Mouse (Mus musculus) CH12.LX (cell line): ENCODE data around the gene Fdxr. TPM values are rescaled to one million over a fixed set of nuclear protein-coding genes. Genes with fewer than 3 reads are reported as not detected.

Experiments used
- DNase-seq: peaks from one replicate; pipeline ENCODE4 v3.0.0-alpha.2; 2013; ENCODE audit errors: extremely low read depth
- H3K27ac ChIP-seq: 2 replicates; pipeline ENCODE4 v1.5.1; 2012; ENCODE audit warnings: low read depth, mild to moderate bottlenecking, control low read depth, moderate library complexity; ENCODE audit not compliant: insufficient read depth
- H3K27me3 ChIP-seq: replicated peaks from 2 replicates; pipeline ENCODE3; 2012; ENCODE audit warnings: inconsistent platforms
- H3K36me3 ChIP-seq, 2 experiments: replicated peaks in 1 of 2; 2 replicates each; pipeline versions ENCODE3 to v1.6.1; 2012; ENCODE audit warnings: inconsistent platforms in 1 of 2, low read length in 1 of 2, mild to moderate bottlenecking in 1 of 2, mixed read lengths in 1 of 2, moderate library complexity in 1 of 2; ENCODE audit not compliant: control insufficient read depth in 1 of 2, insufficient read depth in 1 of 2
- H3K4me1 ChIP-seq, 2 experiments: 2 replicates each; pipeline ENCODE4 v1.6.1; 2012; ENCODE audit warnings: inconsistent platforms in 1 of 2, moderate library complexity in 1 of 2; ENCODE audit not compliant: insufficient read depth in 2 of 2, control insufficient read depth in 1 of 2
- H3K4me2 ChIP-seq: 2 replicates; pipeline ENCODE4 v1.6.1; 2012; ENCODE audit warnings: low read depth, mild to moderate bottlenecking, control low read depth; ENCODE audit not compliant: poor library complexity, insufficient read depth, severe bottlenecking
- H3K4me3 ChIP-seq, 3 experiments: fragments of 150-350 bp in 1 of 3; sonication (generic) in 1 of 3; replicated peaks in 1 of 3; 2 replicates each; pipeline versions ENCODE3 to v1.5.1; 2011 to 2012; ENCODE audit warnings: low read depth in 2 of 3, low read length in 2 of 3, mild to moderate bottlenecking in 2 of 3, moderate library complexity in 2 of 3, control low read depth in 1 of 3, improper control_type of control experiment in 1 of 3, inconsistent platforms in 1 of 3, mixed read lengths in 1 of 3; ENCODE audit not compliant: poor library complexity in 1 of 3
- H3K79me2 ChIP-seq: replicated peaks from 2 replicates; pipeline ENCODE4 v1.6.1; 2012; ENCODE audit warnings: mild to moderate bottlenecking, moderate library complexity; ENCODE audit not compliant: control insufficient read depth, poor library complexity, insufficient read depth, severe bottlenecking; ENCODE audit errors: extremely low read depth
- H3K9ac ChIP-seq: 2 replicates; pipeline ENCODE4 v1.6.1; 2012; ENCODE audit warnings: low read depth, mild to moderate bottlenecking, control low read depth, moderate library complexity; ENCODE audit not compliant: insufficient read depth
- H3K9me3 ChIP-seq: replicated peaks from 2 replicates; pipeline ENCODE3; 2012; ENCODE audit warnings: low read length, inconsistent platforms, mixed read lengths
- BHLHE40 ChIP-seq: IDR thresholded peaks from 2 replicates; pipeline ENCODE4 v1.6.1; 2011; ENCODE audit warnings: mild to moderate bottlenecking, low read depth, low read length, improper control_type of control experiment
- CHD1 ChIP-seq: IDR thresholded peaks from 2 replicates; pipeline ENCODE4 v1.6.1; 2012; ENCODE audit warnings: low read depth, low read length, improper control_type of control experiment, inconsistent platforms
- CHD2 ChIP-seq: IDR thresholded peaks from 2 replicates; pipeline ENCODE4 v1.6.1; 2011; ENCODE audit warnings: low read length, improper control_type of control experiment
- CTCF ChIP-seq, 2 experiments: IDR thresholded peaks in 1 of 2; conservative IDR thresholded peaks in 1 of 2; 2 replicates each; pipeline ENCODE4 v1.5.1; 2011 to 2012; ENCODE audit warnings: low read depth in 2 of 2, low read length in 2 of 2, improper control_type of control experiment in 1 of 2, inconsistent platforms in 1 of 2, mild to moderate bottlenecking in 1 of 2, moderate library complexity in 1 of 2
- EP300 ChIP-seq: IDR thresholded peaks from 2 replicates; pipeline ENCODE4 v1.6.1; 2011; ENCODE audit warnings: low read length, improper control_type of control experiment
- ETS1 ChIP-seq: conservative IDR thresholded peaks from 2 replicates; pipeline ENCODE4 v1.6.1; 2012; ENCODE audit warnings: low read depth, mild to moderate bottlenecking, inconsistent platforms, low read length, improper control_type of control experiment, moderate library complexity
- HCFC1 ChIP-seq: IDR thresholded peaks from 2 replicates; pipeline ENCODE4 v1.6.1; 2012; ENCODE audit warnings: low read depth, mild to moderate bottlenecking, inconsistent platforms, low read length, improper control_type of control experiment
- JUND ChIP-seq: conservative IDR thresholded peaks from 2 replicates; pipeline ENCODE4 v1.6.1; 2011; ENCODE audit warnings: low read depth, low read length, improper control_type of control experiment
- KAT2A ChIP-seq: IDR thresholded peaks from 2 replicates; pipeline ENCODE4 v1.6.1; 2012; ENCODE audit warnings: low read length, improper control_type of control experiment, inconsistent platforms; ENCODE audit not compliant: insufficient replicate concordance
- MAFK ChIP-seq: IDR thresholded peaks from 2 replicates; pipeline ENCODE4 v1.6.1; 2011; ENCODE audit warnings: low read length, improper control_type of control experiment; ENCODE audit not compliant: insufficient replicate concordance
- MAX ChIP-seq: IDR thresholded peaks from 2 replicates; pipeline ENCODE4 v1.6.1; 2011; ENCODE audit warnings: low read length, improper control_type of control experiment
- MAZ ChIP-seq: IDR thresholded peaks from 2 replicates; pipeline ENCODE4 v1.6.1; 2012; ENCODE audit warnings: low read depth, mild to moderate bottlenecking, inconsistent platforms, low read length, improper control_type of control experiment, moderate library complexity
- MEF2A ChIP-seq: IDR thresholded peaks from 2 replicates; pipeline ENCODE4 v1.6.1; 2014; ENCODE audit warnings: low read depth, mild to moderate bottlenecking, inconsistent platforms, low read length, improper control_type of control experiment, borderline replicate concordance
- MXI1 ChIP-seq: IDR thresholded peaks from 2 replicates; pipeline ENCODE4 v1.6.1; 2011; ENCODE audit warnings: mild to moderate bottlenecking, low read depth, low read length, improper control_type of control experiment
- MYC ChIP-seq: IDR thresholded peaks from 2 replicates; pipeline ENCODE4 v1.6.1; 2011; ENCODE audit warnings: low read depth, mild to moderate bottlenecking, improper control_type of control experiment, low read length
- NRF1 ChIP-seq: IDR thresholded peaks from 2 replicates; pipeline ENCODE4 v1.6.1; 2014; ENCODE audit warnings: low read depth, mild to moderate bottlenecking, inconsistent platforms, low read length, improper control_type of control experiment, moderate library complexity
- PAX5 ChIP-seq: IDR thresholded peaks from 2 replicates; pipeline ENCODE4 v1.6.1; 2012; ENCODE audit warnings: low read length, inconsistent platforms, mixed read lengths
- POLR2A ChIP-seq: IDR thresholded peaks from 2 replicates; pipeline ENCODE4 v1.6.1; 2011; ENCODE audit warnings: low read depth, mild to moderate bottlenecking, improper control_type of control experiment, low read length
- POLR2AphosphoS2 ChIP-seq: IDR thresholded peaks from 2 replicates; pipeline ENCODE4 v1.6.1; 2011; ENCODE audit warnings: low read depth, low read length, improper control_type of control experiment
- RAD21 ChIP-seq: IDR thresholded peaks from 2 replicates; pipeline ENCODE4 v1.6.1; 2011; ENCODE audit warnings: low read depth, mild to moderate bottlenecking, low read length, improper control_type of control experiment, moderate library complexity
- RCOR1 ChIP-seq: conservative IDR thresholded peaks from 2 replicates; pipeline ENCODE4 v1.6.1; 2012; ENCODE audit warnings: low read depth, mild to moderate bottlenecking, inconsistent platforms, low read length, improper control_type of control experiment
- SIN3A ChIP-seq: IDR thresholded peaks from 2 replicates; pipeline ENCODE4 v1.6.1; 2012; ENCODE audit warnings: low read length, improper control_type of control experiment, inconsistent platforms
- SMC3 ChIP-seq: IDR thresholded peaks from 2 replicates; pipeline ENCODE4 v1.6.1; 2011; ENCODE audit warnings: low read depth, low read length, improper control_type of control experiment
- TBP ChIP-seq: conservative IDR thresholded peaks from 2 replicates; pipeline ENCODE4 v1.6.1; 2011; ENCODE audit warnings: low read depth, low read length, improper control_type of control experiment
- TCF12 ChIP-seq: IDR thresholded peaks from 2 replicates; pipeline ENCODE4 v1.6.1; 2014; ENCODE audit warnings: low read depth, mild to moderate bottlenecking, inconsistent platforms, low read length, improper control_type of control experiment
- UBTF ChIP-seq: IDR thresholded peaks from 2 replicates; pipeline ENCODE4 v1.6.1; 2012; ENCODE audit warnings: low read depth, mild to moderate bottlenecking, inconsistent platforms, low read length, improper control_type of control experiment, moderate library complexity
- USF1 ChIP-seq: IDR thresholded peaks from 2 replicates; pipeline ENCODE4 v1.6.1; 2014; ENCODE audit warnings: low read depth, mild to moderate bottlenecking, inconsistent platforms, low read length, improper control_type of control experiment
- USF2 ChIP-seq: conservative IDR thresholded peaks from 2 replicates; pipeline ENCODE4 v1.6.1; 2011; ENCODE audit warnings: low read depth, low read length, improper control_type of control experiment
- ZC3H11A ChIP-seq: IDR thresholded peaks from 2 replicates; pipeline ENCODE4 v1.6.1; 2012; ENCODE audit warnings: low read depth, mild to moderate bottlenecking, inconsistent platforms, low read length, improper control_type of control experiment
- ZKSCAN1 ChIP-seq: IDR thresholded peaks from 2 replicates; pipeline ENCODE4 v1.6.1; 2012; ENCODE audit warnings: low read depth, inconsistent platforms, low read length, improper control_type of control experiment, borderline replicate concordance
- ZMIZ1 ChIP-seq: IDR thresholded peaks from 2 replicates; pipeline ENCODE4 v1.6.1; 2012; ENCODE audit warnings: low read depth, mild to moderate bottlenecking, inconsistent platforms, low read length, improper control_type of control experiment
- ZNF384 ChIP-seq: IDR thresholded peaks from 2 replicates; pipeline ENCODE4 v1.6.1; 2012; ENCODE audit warnings: low read depth, low read length, improper control_type of control experiment, inconsistent platforms
- dilution Hi-C: fragments of 300-500 bp; cut with MboI; formaldehyde crosslinking; loops from 2 replicates; pipeline ENCODE4 v1.14.3; 2020; ENCODE audit warnings: low sequenced_read_pairs; ENCODE audit not compliant: extremely low pct_unique_long_range_greater_than_20kb, extremely low pct_ligation_motif_present
- in situ Hi-C: fragments of 300-500 bp; cut with MboI; formaldehyde crosslinking; loops from 3 replicates; pipeline ENCODE4 v1.14.3; 2019; ENCODE audit warnings: low sequenced_read_pairs, low pct_ligation_motif_present, low pct_unique_long_range_greater_than_20kb, mixed read lengths
- polyA plus RNA-seq: library from polyadenylated mRNA; unstranded; fragments of >175 nt; gene quantifications from 2 replicates; pipeline ENCODE4 v1.2.1, GENCODE M21; 2012; ENCODE audit warnings: low read depth; ENCODE audit not compliant: insufficient read length
- total RNA-seq, 2 experiments: library from RNA; depleted of rRNA; stranded (reverse); fragments of 300-350 nt in 1 of 2; fragments of >200 nt in 1 of 2; gene quantifications; 2 replicates each; pipeline ENCODE4 v1.2.3; 2012 to 2014

Gene Fdxr
- total and polyA plus RNA-seq, 3 experiments: 43.8 to 63.3 (median 58.6) TPM

GRCm38 (mm10) chr11:115275954-115276353 is 896 bp downstream of the Fdxr start:
- peak overlapping the region; percentile 63 for H3K27ac ChIP-seq
- H3K9me3 ChIP-seq: no peaks in the 10 kb centered on the region
- H3K27me3 ChIP-seq: no peaks in the 10 kb centered on the region
- in situ Hi-C loops (no loop called here), dilution Hi-C loops (no loop called here)
- H3K4me2 ChIP-seq: peak overlapping the region; percentile 89
- DNase-seq: no peak
- peak overlapping the region; percentile 79 for H3K9ac ChIP-seq
- TF ChIP-seq JUND (no peak), RCOR1 (no peak), USF2 (no peak), RAD21 (no peak), KAT2A (0 out of 2 replicates have a peak, but pooled peaks have one; percentile 3), MXI1 (peak; percentile 23; the same call in 1 of the 2 replicates)
- peak overlapping the region; percentile 71 to 92 (median 81) for H3K4me3 ChIP-seq
- H3K4me1 ChIP-seq: peaks cover 33 to 63% of the 10 kb centered on the region in 2 experiments
- H3K79me2 ChIP-seq: 0 out of 2 replicates have a peak, but pooled peaks cover 9% of the 10 kb centered on the region
- peaks cover 15 to 33% of the 10 kb centered on the region in 2 experiments for H3K36me3 ChIP-seq

GRCm38 (mm10) chr11:115275509-115275908 is 1.3 kb downstream of the Fdxr start:
- Histone ChIP-seq H3K36me3 (peaks cover 20 to 37% of the 10 kb centered on the region in 2 experiments), H3K4me3 (peak overlapping the region; percentile 71 to 92 (median 81)), H3K4me1 (peaks cover 33 to 63% of the 10 kb centered on the region in 2 experiments), H3K27me3 (no peaks in the 10 kb centered on the region), H3K27ac (peak overlapping the region; percentile 63), H3K79me2 (0 out of 2 replicates have a peak, but pooled peaks cover 9% of the 10 kb centered on the region), H3K9me3 (no peaks in the 10 kb centered on the region), H3K9ac (peak overlapping the region; percentile 79), H3K4me2 (peak overlapping the region; percentile 89)
- in situ Hi-C loops (no loop called here), dilution Hi-C loops (no loop called here)
- DNase-seq: peak; percentile 89
- TF ChIP-seq ZC3H11A (no peak), PAX5 (no peak), MAX (0 out of 2 replicates have a peak, but pooled peaks have one; percentile 41), USF2 (no peak), CHD1 (peak; percentile 94), JUND (peak; percentile 88), HCFC1 (peak; percentile 64), MAFK (peak; percentile 58; the same call in 1 of the 2 replicates), MEF2A (peak; percentile 88), ZKSCAN1 (no peak), BHLHE40 (peak; percentile 54), MYC (peak; percentile 75; the same call in 1 of the 2 replicates), RCOR1 (peak; percentile 89; the same call in 1 of the 2 replicates), UBTF (peak; percentile 56; the same call in 1 of the 2 replicates), NRF1 (0 out of 2 replicates have a peak, but pooled peaks have one; percentile 34), USF1 (no peak), POLR2A (no peak), KAT2A (0 out of 2 replicates have a peak, but pooled peaks have one; percentile 47), ZMIZ1 (peak; percentile 56; the same call in 1 of the 2 replicates), EP300 (peak; percentile 94), ZNF384 (no peak), POLR2AphosphoS2 (no peak), ETS1 (peak; percentile 92), MAZ (peak; percentile 95), SIN3A (peak; percentile 95), CHD2 (peak; percentile 91), CTCF (conservative IDR thresholded peaks at IDR 0.05 in 1 of 2, IDR thresholded peaks at IDR 0.05 in 1 of 2; ENCODE audit: low read depth in 2 of 2, low read length in 2 of 2) (0 out of 4 replicates have a peak, but pooled peaks of 1 of the 2 experiments have one; percentile 5), TCF12 (peak; percentile 83), SMC3 (peak; percentile 2; the same call in 1 of the 2 replicates), TBP (peak; percentile 41; the same call in 1 of the 2 replicates)
